Mouse (Mus musculus) limb, embryonic 13.5 days (tissue): ENCODE results near the gene Aldh1a3. TPM values are rescaled to one million over a fixed set of nuclear protein-coding genes. Genes with fewer than 3 reads are reported as not detected.
A peak's percentile ranks its signal among the peaks of the same experiment; 100 is the strongest.

Experiments used
- ATAC-seq: fragments of 200-750 bp; cut with Nextera tagmentation; 2 replicates; pipeline ENCODE4 v1.8.0; 2017; ENCODE audit warnings: low read depth, moderate number of reproducible peaks, moderate TSS enrichment; ENCODE audit not compliant: low FRiP score
- H3K27ac ChIP-seq: fragments of 300-500 bp; sonication (generic); 2 replicates; pipeline ENCODE4 v1.5.1; 2015; ENCODE audit warnings: inconsistent platforms, mild to moderate bottlenecking, moderate library complexity
- H3K27me3 ChIP-seq: fragments of 300-500 bp; sonication (generic); 2 replicates; pipeline ENCODE4 v1.6.1; 2015; ENCODE audit warnings: mild to moderate bottlenecking, inconsistent platforms
- H3K36me3 ChIP-seq: fragments of 300-500 bp; sonication (generic); 2 replicates; pipeline ENCODE4 v1.6.1; 2015; ENCODE audit warnings: inconsistent platforms, mild to moderate bottlenecking, moderate library complexity
- H3K4me1 ChIP-seq: fragments of 300-500 bp; sonication (generic); 2 replicates; pipeline ENCODE4 v1.6.1; 2015; ENCODE audit warnings: inconsistent platforms
- H3K4me2 ChIP-seq: fragments of 300-500 bp; sonication (generic); replicated peaks from 2 replicates; pipeline ENCODE4 v1.6.1; 2015; ENCODE audit warnings: inconsistent platforms, mild to moderate bottlenecking, moderate library complexity
- H3K4me3 ChIP-seq: fragments of 300-500 bp; sonication (generic); 2 replicates; pipeline ENCODE4 v1.5.1; 2015; ENCODE audit warnings: moderate library complexity, mild to moderate bottlenecking, inconsistent platforms
- H3K9ac ChIP-seq: fragments of 300-500 bp; sonication (generic); 2 replicates; pipeline ENCODE4 v1.6.1; 2015; ENCODE audit warnings: mild to moderate bottlenecking, inconsistent platforms
- H3K9me3 ChIP-seq: fragments of 300-500 bp; sonication (generic); 2 replicates; pipeline ENCODE4 v1.6.1; 2016; ENCODE audit warnings: inconsistent platforms
- WGBS: fragments of 180-500 bp; shearing (Covaris S2); methylation state at CpG from one replicate; pipeline ENCODE4 v1.1.7; 2015; 5-methylcytosine and 5-hydroxymethylcytosine counted together
- polyA plus RNA-seq: library from polyadenylated mRNA; unstranded; fragments of >200 nt; fragmentation: Nextera tagmentation; extraction: Ambion mirVana; gene quantifications from 2 replicates; pipeline ENCODE4 v1.2.1, GENCODE M21; 2015

Aldh1a3 gene
- 9.9 and 10.6 TPM in 2 replicates for polyA plus RNA-seq

- peak within 1 kb of the TSS; percentile 63 for H3K9ac ChIP-seq
- H3K4me2 ChIP-seq, result peak within 1 kb of the TSS; percentile 99
- H3K36me3 ChIP-seq, result no peaks in the 10 kb centered on the region
- H3K9me3 ChIP-seq, result no peaks in the 10 kb centered on the region
- peaks cover 17% of the 10 kb centered on the region for H3K4me1 ChIP-seq
- H3K4me3 ChIP-seq, result peak within 1 kb of the TSS; percentile 58
- ATAC-seq, result peak; percentile 52; the same call in 1 of the 2 replicates
- H3K27me3 ChIP-seq, result peaks cover 66% of the 10 kb centered on the region
- no peak within 1 kb of the TSS for H3K27ac ChIP-seq
- 1% methylated on average over 49 of the region's 56 CpGs for WGBS
Observed at GRCm38 (mm10) chr7:66427437-66428161, at the start of gene Aldh1a3. TSS of gene Aldh1a3 (minus strand) at chr7:66427517.

GRCm38 (mm10) chr7:66476289-66476688 is 49.0 kb upstream of the Aldh1a3 start:
- H3K4me1 ChIP-seq, result peaks cover 12% of the 10 kb centered on the region; the same call in 1 of the 2 replicates
- no peak overlapping the region for H3K4me2 ChIP-seq
- no peak overlapping the region for H3K27ac ChIP-seq
- no peak overlapping the region for H3K9ac ChIP-seq
- H3K4me3 ChIP-seq, result no peak overlapping the region
- no peaks in the 10 kb centered on the region for H3K9me3 ChIP-seq
- WGBS, result 62% methylated on average over 8 of the region's 8 CpGs
- ATAC-seq, result no peak
- H3K36me3 ChIP-seq, result no peaks in the 10 kb centered on the region
- no peaks in the 10 kb centered on the region for H3K27me3 ChIP-seq

- H3K27ac ChIP-seq, result no peak overlapping the region
- no peak overlapping the region for H3K4me3 ChIP-seq
- H3K9ac ChIP-seq, result no peak overlapping the region
- WGBS, result 78% methylated on average over 12 of the region's 12 CpGs
- H3K4me2 ChIP-seq, result no peak overlapping the region
- H3K27me3 ChIP-seq, result no peaks in the 10 kb centered on the region
- H3K36me3 ChIP-seq, result no peaks in the 10 kb centered on the region
- H3K9me3 ChIP-seq, result no peaks in the 10 kb centered on the region
- ATAC-seq, result no peak
- H3K4me1 ChIP-seq, result peaks cover 2% of the 10 kb centered on the region; the same call in 1 of the 2 replicates
Observed at GRCm38 (mm10) chr7:66471641-66472216, 44.4 kb upstream of the Aldh1a3 start.

GRCm38 (mm10) chr7:66466641-66467040 is 39.3 kb upstream of the Aldh1a3 start:
- no peaks in the 10 kb centered on the region for H3K27me3 ChIP-seq
- ATAC-seq, result no peak
- no peak overlapping the region for H3K9ac ChIP-seq
- H3K4me2 ChIP-seq, result no peak overlapping the region
- H3K4me1 ChIP-seq, result no peaks in the 10 kb centered on the region; the same call in 1 of the 2 replicates
- H3K4me3 ChIP-seq, result no peak overlapping the region
- H3K27ac ChIP-seq, result no peak overlapping the region
- WGBS, result 85% methylated on average over 14 of the region's 14 CpGs
- no peaks in the 10 kb centered on the region for H3K9me3 ChIP-seq
- H3K36me3 ChIP-seq, result no peaks in the 10 kb centered on the region

GRCm38 (mm10) chr7:66465241-66465640 is 37.9 kb upstream of the Aldh1a3 start:
- Histone ChIP-seq H3K27me3 (no peaks in the 10 kb centered on the region), H3K4me1 (no peaks in the 10 kb centered on the region; the same call in 1 of the 2 replicates), H3K9me3 (no peaks in the 10 kb centered on the region), H3K4me3 (no peak overlapping the region), H3K36me3 (no peaks in the 10 kb centered on the region), H3K4me2 (no peak overlapping the region), H3K27ac (no peak overlapping the region), H3K9ac (no peak overlapping the region)
- 81% methylated on average over 5 of the region's 5 CpGs for WGBS
- no peak for ATAC-seq

GRCm38 (mm10) chr7:66463081-66463480 is 35.8 kb upstream of the Aldh1a3 start:
- Histone ChIP-seq H3K9me3 (no peaks in the 10 kb centered on the region), H3K27me3 (no peaks in the 10 kb centered on the region), H3K4me1 (no peaks in the 10 kb centered on the region; the same call in 1 of the 2 replicates), H3K9ac (no peak overlapping the region), H3K27ac (no peak overlapping the region), H3K4me3 (no peak overlapping the region), H3K36me3 (no peaks in the 10 kb centered on the region), H3K4me2 (no peak overlapping the region)
- ATAC-seq, result no peak
- 89% methylated on average over 1 of the region's 1 CpGs for WGBS

- 49% methylated on average over 12 of the region's 12 CpGs for WGBS
- H3K9me3 ChIP-seq, result no peaks in the 10 kb centered on the region
- H3K4me1 ChIP-seq, result peaks cover 45% of the 10 kb centered on the region
- H3K27ac ChIP-seq, result peak overlapping the region; percentile 44; the same call in 1 of the 2 replicates
- ATAC-seq, result no peak
- no peak overlapping the region for H3K4me2 ChIP-seq
- no peaks in the 10 kb centered on the region for H3K36me3 ChIP-seq
- H3K9ac ChIP-seq, result no peak overlapping the region
- H3K4me3 ChIP-seq, result no peak overlapping the region
- H3K27me3 ChIP-seq, result 0 out of 2 replicates have a peak, but pooled peaks cover 3% of the 10 kb centered on the region
Observed at GRCm38 (mm10) chr7:66451622-66452295, 24.4 kb upstream of the Aldh1a3 start.

GRCm38 (mm10) chr7:66449971-66450752 is 22.8 kb upstream of the Aldh1a3 start:
- ATAC-seq, result peak; percentile 75
- Histone ChIP-seq H3K27me3 (0 out of 2 replicates have a peak, but pooled peaks cover 3% of the 10 kb centered on the region), H3K9me3 (no peaks in the 10 kb centered on the region), H3K36me3 (no peaks in the 10 kb centered on the region), H3K27ac (no peak overlapping the region; the same call in 1 of the 2 replicates), H3K9ac (0 out of 2 replicates have a peak overlapping the region, but pooled peaks have one; percentile 31), H3K4me1 (peaks cover 51% of the 10 kb centered on the region), H3K4me2 (peak overlapping the region; percentile 65), H3K4me3 (peak overlapping the region; percentile 27)
- 4% methylated on average over 15 of the region's 16 CpGs for WGBS

- H3K4me3 ChIP-seq, result no peak overlapping the region
- peaks cover 50% of the 10 kb centered on the region for H3K4me1 ChIP-seq
- no peaks in the 10 kb centered on the region for H3K9me3 ChIP-seq
- ATAC-seq, result no peak
- H3K27me3 ChIP-seq, result 0 out of 2 replicates have a peak, but pooled peaks cover 3% of the 10 kb centered on the region
- WGBS, result 66% methylated on average over 15 of the region's 15 CpGs
- no peak overlapping the region for H3K4me2 ChIP-seq
- no peak overlapping the region for H3K27ac ChIP-seq
- H3K9ac ChIP-seq, result no peak overlapping the region
- no peaks in the 10 kb centered on the region for H3K36me3 ChIP-seq
Observed at GRCm38 (mm10) chr7:66448786-66449540, 21.6 kb upstream of the Aldh1a3 start.

GRCm38 (mm10) chr7:66448304-66448703 is 21.0 kb upstream of the Aldh1a3 start:
- 0 out of 2 replicates have a peak, but pooled peaks cover 3% of the 10 kb centered on the region for H3K27me3 ChIP-seq
- H3K4me1 ChIP-seq, result peaks cover 51% of the 10 kb centered on the region
- no peak overlapping the region for H3K9ac ChIP-seq
- no peak overlapping the region for H3K4me3 ChIP-seq
- H3K4me2 ChIP-seq, result no peak overlapping the region
- 44% methylated on average over 10 of the region's 10 CpGs for WGBS
- no peak overlapping the region for H3K27ac ChIP-seq
- no peak for ATAC-seq
- no peaks in the 10 kb centered on the region for H3K36me3 ChIP-seq
- H3K9me3 ChIP-seq, result no peaks in the 10 kb centered on the region

- Histone ChIP-seq H3K36me3 (no peaks in the 10 kb centered on the region), H3K4me1 (peaks cover 57% of the 10 kb centered on the region), H3K4me2 (no peak overlapping the region), H3K4me3 (no peak overlapping the region), H3K27ac (no peak overlapping the region), H3K27me3 (0 out of 2 replicates have a peak, but pooled peaks cover 3% of the 10 kb centered on the region), H3K9me3 (no peaks in the 10 kb centered on the region), H3K9ac (no peak overlapping the region)
- 82% methylated on average over 3 of the region's 3 CpGs for WGBS
- ATAC-seq, result no peak
Observed at GRCm38 (mm10) chr7:66446860-66447259, 19.5 kb upstream of the Aldh1a3 start.
